Mouse (Mus musculus): ENCODE measurements around the gene Trank1.

DNA sequence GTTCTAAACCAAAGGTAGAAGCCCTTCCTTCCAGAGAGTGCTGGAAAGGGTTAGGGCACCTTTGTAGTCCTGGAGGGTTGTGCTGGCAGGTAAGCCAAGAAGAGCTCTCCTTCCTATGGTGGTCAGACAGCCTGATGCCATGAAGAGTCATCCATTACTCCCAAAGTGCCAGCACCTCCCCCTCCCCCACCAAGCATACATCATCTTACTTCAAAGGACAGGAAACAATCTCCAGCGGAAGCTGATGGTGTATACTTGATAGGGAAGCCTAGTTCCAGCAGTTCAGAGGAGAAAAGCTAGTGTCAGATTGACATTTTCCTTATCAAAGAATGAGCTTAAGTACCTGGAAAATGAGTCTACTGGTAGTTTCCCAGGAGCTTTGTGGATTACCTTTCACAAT is 36.4 kb upstream of the Trank1 start:
- TF ChIP-seq HCFC1 (IDR thresholded peaks at IDR 0.05; ENCODE audit: borderline replicate concordance, insufficient read depth, low read length), result no peak
- no peak for TF ChIP-seq MAFK (IDR thresholded peaks at IDR 0.05; ENCODE audit: insufficient read depth, low read depth, low read length)

Data from ES-E14 (cell line).